In genomic region chr19:4555086-4555485, GRCm38 (mm10) we compare ENCODE assay signal across 23 mouse cellular contexts. TPM values are rescaled to one million over a fixed set of nuclear protein-coding genes. Genes with fewer than 3 reads are reported as not detected.
DNase-seq lines count a peak whose midpoint lies in the region; ATAC-seq and TF ChIP-seq lines count a peak whose summit lies in the region.
"Had no signal": no experiment of that assay in that cellular context is flagged by ENCODE, and none has a peak within 500 bp of the region (broad histone marks: within the 10 kb centered on the region; RNA-seq: fewer than 3 reads in every experiment).

No protein-coding gene starts in this region.

- no peak for TF ChIP-seq CTCF in kidney, adult 2 months (conservative IDR thresholded peaks at IDR 0.05; ENCODE audit: insufficient read depth, insufficient read length, low read depth, low read length)
- no peak for TF ChIP-seq CTCF in liver, embryonic 14.5 days (IDR thresholded peaks at IDR 0.05; ENCODE audit: low read depth)

- H3K9ac ChIP-seq in kidney, embryonic 14.5 days (ENCODE audit: low read depth, low read length), result no peak overlapping the region
- H3K9ac ChIP-seq in liver, embryonic 14.5 days (replicated peaks), result peak overlapping the region; percentile 54
- H3K9ac ChIP-seq: embryonic facial prominence, embryonic 12.5 days; limb, embryonic 13.5 days; midbrain, embryonic 12.5 days; neural tube, embryonic 12.5 days had no signal

- H3K27ac ChIP-seq in kidney, adult 2 months (ENCODE audit: insufficient read depth, low read depth, low read length), result peak overlapping the region; percentile 13; the same call in 1 of the 2 replicates
- H3K27ac ChIP-seq in kidney, embryonic 14.5 days (ENCODE audit: low read depth, low read length), result no peak overlapping the region
- H3K27ac ChIP-seq in liver, embryonic 14.5 days, result peak overlapping the region; percentile 99
- H3K27ac ChIP-seq: embryonic facial prominence, embryonic 12.5 days; limb, embryonic 13.5 days; midbrain, embryonic 12.5 days; neural tube, embryonic 12.5 days had no signal

- no peak for TF ChIP-seq EP300 in liver, embryonic 14.5 days (IDR thresholded peaks at IDR 0.05; ENCODE audit: low read depth)

- no peak overlapping the region for H3K4me2 ChIP-seq in kidney, embryonic 14.5 days (replicated peaks; ENCODE audit: low read depth, low read length)
- H3K4me2 ChIP-seq in liver, embryonic 14.5 days (ENCODE audit: low read depth), result no peak overlapping the region
- H3K4me2 ChIP-seq: embryonic facial prominence, embryonic 12.5 days; limb, embryonic 13.5 days; midbrain, embryonic 12.5 days; neural tube, embryonic 12.5 days had no signal

- H3K27me3 ChIP-seq in kidney, adult 2 months (replicated peaks; ENCODE audit: control insufficient read depth, insufficient read depth, low read length), result no peaks in the 10 kb centered on the region
- no peaks in the 10 kb centered on the region for H3K27me3 ChIP-seq in kidney, embryonic 14.5 days (ENCODE audit: control insufficient read depth, insufficient read depth, low read length)
- no peaks in the 10 kb centered on the region for H3K27me3 ChIP-seq in liver, embryonic 14.5 days (ENCODE audit: control insufficient read depth, insufficient read depth, low read length)
- H3K27me3 ChIP-seq: embryonic facial prominence, embryonic 12.5 days; limb, embryonic 13.5 days; midbrain, embryonic 12.5 days; neural tube, embryonic 12.5 days had no signal

- peak; percentile 82 for DNase-seq in kidney, adult 2 months
- DNase-seq in lung, postnatal 25 days (ENCODE audit: low spot score), result peak; percentile 24
- no peak for DNase-seq in lung, postnatal 14 days
- peak; percentile 55 to 69 for DNase-seq in kidney, postnatal 25 days
- no peak for DNase-seq in liver, embryonic 14.5 days (ENCODE audit: low read depth in 3 of 3, low spot score in 3 of 3)
- no peak for DNase-seq in embryo, embryonic 10.5 days (ENCODE audit: low spot score)
- DNase-seq: adrenal gland, adult 2 months; cerebellum, adult 8-10 months; gastrocnemius, postnatal 10 days; layer of hippocampus, postnatal 36 days; thymus, adult 18-20 months; thymus, postnatal 4 days had no signal

- WGBS in kidney, adult 2 months, result 40% methylated on average over 7 of the region's 7 CpGs
- 74% methylated on average over 7 of the region's 7 CpGs for WGBS in kidney, embryonic 14.5 days
- WGBS in liver, embryonic 14.5 days (ENCODE audit: insufficient replicate concordance), result 68% methylated on average over 7 of the region's 7 CpGs

- H3K4me1 ChIP-seq in kidney, adult 2 months (ENCODE audit: control insufficient read depth, insufficient read depth, low read length), result peaks cover 28% of the 10 kb centered on the region; the same call in 1 of the 2 replicates
- H3K4me1 ChIP-seq in kidney, embryonic 14.5 days (ENCODE audit: control insufficient read depth, insufficient read depth, low read length), result no peaks in the 10 kb centered on the region
- H3K4me1 ChIP-seq in liver, embryonic 14.5 days (replicated peaks; ENCODE audit: control insufficient read depth in 2 of 2, insufficient read depth in 2 of 2, low read length in 1 of 2), result peaks cover 64 to 67% of the 10 kb centered on the region in 2 experiments

- no peak for ATAC-seq in kidney, embryonic 14.5 days (ENCODE audit: low FRiP score, low TSS enrichment)
- no peak for ATAC-seq in liver, embryonic 14.5 days (ENCODE audit: insufficient read depth)
- ATAC-seq: forebrain, embryonic 14.5 days; inflammation-experienced regulatory T-cells, adult 6 months had no signal

- no peak overlapping the region for H3K4me3 ChIP-seq in kidney, adult 2 months (ENCODE audit: insufficient read depth, low read depth, low read length)
- no peak overlapping the region for H3K4me3 ChIP-seq in kidney, embryonic 14.5 days (ENCODE audit: low read length)
- H3K4me3 ChIP-seq in liver, embryonic 14.5 days (ENCODE audit: insufficient read depth in 1 of 2, low read depth in 2 of 2, low read length in 2 of 2), result no peak overlapping the region
- H3K4me3 ChIP-seq: embryonic facial prominence, embryonic 12.5 days; limb, embryonic 13.5 days; midbrain, embryonic 12.5 days; neural tube, embryonic 12.5 days had no signal

- H3K36me3 ChIP-seq in kidney, adult 2 months (ENCODE audit: control insufficient read depth, insufficient read depth, low read length), result no peaks in the 10 kb centered on the region
- H3K36me3 ChIP-seq in kidney, embryonic 14.5 days (ENCODE audit: control insufficient read depth, insufficient read depth, low read length), result no peaks in the 10 kb centered on the region
- H3K36me3 ChIP-seq in liver, embryonic 14.5 days (replicated peaks; ENCODE audit: control insufficient read depth, insufficient read depth, low read depth), result no peaks in the 10 kb centered on the region
- H3K36me3 ChIP-seq: embryonic facial prominence, embryonic 12.5 days; limb, embryonic 13.5 days; midbrain, embryonic 12.5 days; neural tube, embryonic 12.5 days had no signal

- TF ChIP-seq POLR2A in kidney, adult 2 months (IDR thresholded peaks at IDR 0.05; ENCODE audit: low read depth, low read length), result no peak

- no peaks in the 10 kb centered on the region for H3K9me3 ChIP-seq in kidney, embryonic 14.5 days (ENCODE audit: control insufficient read depth, low read length)
- no peaks in the 10 kb centered on the region for H3K9me3 ChIP-seq in liver, embryonic 14.5 days (ENCODE audit: control insufficient read depth, low read length)
- H3K9me3 ChIP-seq: embryonic facial prominence, embryonic 12.5 days; limb, embryonic 13.5 days; midbrain, embryonic 12.5 days; neural tube, embryonic 12.5 days had no signal

RNA-seq across cellular contexts. Expression of gene Pcx, which starts 44.8 kb away (rescaled TPM):
- 286 and 295 TPM in 2 replicates for polyA plus RNA-seq in kidney, adult 2 months (2012; rRNA removed)
- 10.0 and 16.7 TPM in 2 replicates for polyA plus RNA-seq in kidney, embryonic 14.5 days (2014; fragmentation: Nextera tagmentation; extraction: Ambion mirVana)
- polyA plus RNA-seq in liver, embryonic 14.5 days (2012; rRNA removed), result 14.7 and 16.4 TPM in 2 replicates
- polyA plus RNA-seq in liver, embryonic 14.5 days (2014; fragmentation: Nextera tagmentation; extraction: Ambion mirVana), result 25.6 and 29.1 TPM in 2 replicates

RNA-seq across cellular contexts. Expression of gene 2010003K11Rik, which starts 56.7 kb away (rescaled TPM):
- 2.8 TPM in 2 replicates for polyA plus RNA-seq in kidney, adult 2 months (2012; rRNA removed)
- polyA plus RNA-seq in kidney, embryonic 14.5 days (2014; fragmentation: Nextera tagmentation; extraction: Ambion mirVana), result not detected in 2 replicates
- 0.03 TPM in 1 of 2 replicates, not detected in the other for polyA plus RNA-seq in liver, embryonic 14.5 days (2012; rRNA removed)
- 0.08 and 0.15 TPM in 2 replicates for polyA plus RNA-seq in liver, embryonic 14.5 days (2014; fragmentation: Nextera tagmentation; extraction: Ambion mirVana)
- polyA plus RNA-seq: cortical plate, adult 2 months; embryonic facial prominence, embryonic 12.5 days; erythroblast, embryonic 14.5 days; forebrain, embryonic 14.5 days; inflammation-experienced regulatory T-cells, adult 6 months; limb, embryonic 13.5 days; midbrain, embryonic 12.5 days; neural tube, embryonic 12.5 days; spleen, adult 2 months; stomach, embryonic 14.5 days had no signal

Comparison
In these comparisons a context has a peak if more than half of its experiments do, and no peak if none do; other contexts are left out.
1. DNase-seq: peak in kidney, adult 2 months (single experiment), lung, postnatal 25 days (single experiment) and kidney, postnatal 25 days (2 of 2); none in lung, postnatal 14 days (single experiment), liver, embryonic 14.5 days (0 of 3) and embryo, embryonic 10.5 days (single experiment).